Mouse (Mus musculus): Measurements from ENCODE around the gene Tcf19.
A peak's percentile ranks its signal among the peaks of the same experiment; 100 is the strongest.
"Not testable (repeated sequence)": the region's sequence is repeated elsewhere in the genome, so short reads cannot be mapped to it uniquely, and the experiment has no call there.

Tcf19 gene

DNA sequence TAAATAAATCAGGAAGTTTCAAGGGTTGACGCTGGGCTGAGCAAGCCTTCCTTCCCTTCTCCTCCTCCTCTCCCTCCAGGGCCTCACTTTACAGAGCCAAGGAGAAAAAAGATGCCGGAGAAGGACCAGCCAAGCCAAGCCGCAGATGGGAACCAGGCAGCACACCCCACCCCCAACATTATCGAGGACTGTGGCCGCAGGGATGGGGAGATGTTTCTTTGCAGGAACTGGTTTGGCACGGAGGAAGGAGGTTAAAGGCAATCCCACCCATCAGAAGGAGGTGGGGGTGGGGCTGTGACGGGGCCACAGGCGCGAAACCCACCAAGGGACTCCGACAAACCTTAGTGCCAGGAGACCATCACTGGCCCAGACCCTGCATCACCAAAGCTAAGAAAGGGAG is 29.9 kb downstream of the Tcf19 start:
- no peak for DNase-seq (ENCODE audit: low spot score in 2 of 2)

DNA sequence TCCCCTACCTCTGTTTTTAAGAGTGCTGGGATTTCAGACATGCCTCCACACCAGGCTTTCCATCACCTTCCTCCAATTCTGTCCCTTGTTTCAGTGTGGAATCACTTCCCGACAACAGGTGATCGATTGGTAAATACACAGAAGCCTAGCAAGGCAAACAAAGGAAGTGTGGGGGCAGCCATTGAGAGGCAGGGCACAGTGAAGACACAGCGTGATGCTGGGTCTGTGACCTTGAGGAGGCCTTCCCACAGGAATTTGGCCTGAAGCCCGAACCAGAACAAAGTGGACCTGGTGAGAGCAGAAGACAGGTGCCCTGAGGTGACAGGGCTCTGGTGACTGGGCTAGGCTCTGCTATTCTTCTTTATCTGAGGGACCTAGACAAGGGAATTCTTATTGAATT is 30.9 kb downstream of the Tcf19 start:
- no peak for DNase-seq (ENCODE audit: low spot score in 2 of 2)

GRCm38 (mm10) chr17:35484066-35484465 is 32.6 kb downstream of the Tcf19 start:
- peak; percentile 37 to 69 for DNase-seq (ENCODE audit: low spot score in 2 of 2)

DNA sequence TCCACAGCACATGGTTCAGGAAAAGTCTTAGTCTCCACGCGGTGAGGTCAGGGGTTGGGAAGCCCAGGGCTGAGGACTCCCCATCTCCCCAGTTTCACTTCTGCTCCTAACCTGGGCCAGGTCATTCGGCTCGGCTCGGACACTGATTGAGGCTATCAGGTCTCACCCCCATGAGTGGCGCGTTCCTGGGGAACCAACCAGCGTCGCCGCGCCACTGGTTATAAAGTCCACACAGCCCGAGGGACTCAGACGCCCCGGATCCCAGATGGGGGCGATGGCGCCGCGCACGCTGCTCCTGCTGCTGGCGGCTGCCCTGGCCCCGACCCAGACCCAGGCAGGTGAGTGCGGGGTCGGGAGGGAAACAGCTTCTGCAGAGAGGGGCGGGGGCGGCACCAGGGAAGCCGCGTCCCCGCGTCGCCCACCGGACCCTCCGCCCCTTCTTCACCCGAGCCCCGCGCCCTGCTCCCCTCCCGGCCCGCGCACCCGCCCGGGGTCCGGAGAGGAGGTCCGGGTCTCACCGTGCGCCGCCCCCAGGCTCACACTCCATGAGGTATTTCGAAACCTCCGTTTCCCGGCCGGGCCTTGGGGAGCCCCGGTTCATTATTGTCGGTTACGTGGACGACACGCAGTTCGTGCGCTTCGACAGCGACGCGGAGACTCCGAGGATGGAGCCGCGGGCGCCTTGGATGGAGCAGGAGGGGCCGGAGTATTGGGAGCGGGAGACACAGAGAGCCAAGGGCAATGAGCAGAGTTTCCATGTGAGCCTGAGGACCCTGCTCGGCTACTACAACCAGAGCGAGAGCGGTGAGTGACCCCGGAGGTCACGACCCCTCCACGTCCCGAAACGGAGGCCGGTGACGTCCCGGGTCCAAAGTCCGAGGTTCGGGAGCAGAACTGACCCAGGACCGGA is 46.5 kb downstream of the Tcf19 start, which contains the start of gene H2-Q10:
TSS of gene H2-Q10 (plus strand) at position 248 of the 910 bp plus-strand sequence.
- peak in 1 of 2 experiments; percentile 22 for DNase-seq (ENCODE audit: low spot score in 2 of 2)

DNA sequence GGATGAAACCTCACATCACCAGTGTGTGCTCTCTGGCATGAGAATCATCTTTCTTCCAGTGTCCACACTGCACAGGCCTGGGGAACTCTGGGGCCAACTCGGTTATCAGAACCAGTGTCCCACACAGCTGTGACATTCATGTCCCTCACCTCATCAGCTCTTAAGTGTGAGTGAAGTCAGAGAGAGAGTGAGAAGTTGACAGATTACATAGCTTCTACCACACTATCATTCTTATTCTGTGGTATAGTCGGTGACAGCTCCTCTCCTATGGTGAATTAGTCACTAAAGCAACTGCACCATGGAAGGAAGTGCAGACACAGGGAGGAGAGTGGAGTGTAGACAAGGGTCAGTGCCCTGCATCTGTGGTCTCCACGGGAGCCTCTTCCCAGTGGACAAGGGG is 47.7 kb downstream of the Tcf19 start:
- DNase-seq (ENCODE audit: low spot score in 2 of 2), result not testable (repeated sequence)

DNA sequence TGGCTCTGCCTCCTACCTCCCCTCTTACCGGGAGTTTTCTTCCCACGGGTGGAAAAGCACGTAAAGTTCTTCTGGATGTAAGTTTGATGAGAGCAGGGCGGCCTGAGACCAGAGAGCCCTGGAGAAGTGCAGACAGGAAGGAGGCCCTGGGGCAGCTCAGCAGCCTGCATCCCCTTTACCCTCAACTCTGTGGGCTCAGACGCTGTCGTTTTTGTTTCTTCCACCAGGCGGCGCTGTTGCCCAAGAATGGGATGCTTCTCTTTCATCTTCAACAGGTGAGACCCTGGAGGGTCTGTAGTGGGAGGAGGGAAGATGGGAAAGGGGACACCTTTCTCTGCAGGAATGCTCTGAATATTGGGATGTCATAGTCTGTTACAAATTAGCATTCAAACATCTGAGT is 51.0 kb downstream of the Tcf19 start:
- DNase-seq (ENCODE audit: low spot score in 2 of 2), result not testable (repeated sequence)
